Mouse (Mus musculus) testis, adult 10 weeks (tissue): ENCODE measurements around the gene Dusp27. TPM values are rescaled to one million over a fixed set of nuclear protein-coding genes. Genes with fewer than 3 reads are reported as not detected.

Experiments used
- polyA plus RNA-seq: library from polyadenylated mRNA; stranded (reverse); fragments of 350-450 nt; fragmentation: Illumina TruSeq; extraction: RNeasy Lipid Tissue Mini Kit (QIAGEN cat#74804); gene quantifications from one replicate; pipeline ENCODE4 v1.2.3, GENCODE M21; 2014; ENCODE audit warnings: low read depth, low replicate concordance

The Dusp27 gene
- polyA plus RNA-seq, result 0.06 TPM

DNA sequence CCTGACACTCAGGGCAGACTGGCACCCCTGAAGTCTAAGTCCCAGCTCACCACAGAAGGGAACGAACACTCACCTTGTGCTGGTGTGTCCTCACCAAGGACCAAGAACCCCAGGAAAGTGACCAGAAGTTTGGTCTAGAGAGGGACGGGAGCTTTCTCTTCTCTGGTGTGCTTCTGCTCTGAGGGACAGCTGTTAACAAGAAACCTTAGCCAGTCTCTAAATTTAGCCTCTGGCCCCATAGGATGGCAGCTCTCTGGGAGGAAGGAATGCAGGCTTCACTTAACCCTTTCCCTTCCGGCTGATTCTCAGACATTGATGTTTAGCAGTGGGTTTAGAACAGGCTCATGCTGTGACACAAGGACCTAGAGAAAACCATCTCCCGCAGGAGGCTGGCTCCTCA is at the start of gene Dusp27:
TSS of gene Dusp27 (minus strand) at position 204 of the 400 bp plus-strand sequence.

GRCm38 (mm10) chr1:166130224-166130860 is 2.6 kb upstream of the Dusp27 start, which contains the start of gene Gpa33:
Gene Gpa33 (plus strand): TSS chr1:166130238.

Other genes starting within 250 kb of the Dusp27 start
- gene Pou2f1, start 125.2 kb downstream of the Dusp27 start, polyA plus RNA-seq, result 16.0 TPM
- gene Gpa33, start 2.3 kb upstream of the Dusp27 start, polyA plus RNA-seq, result not detected
- 3,018 TPM for gene Mael, start 110.8 kb upstream of the Dusp27 start, polyA plus RNA-seq
- gene Ildr2, start 126.2 kb upstream of the Dusp27 start, polyA plus RNA-seq, result 0.67 TPM